Mouse (Mus musculus) cortical plate, adult 2 months (tissue): ENCODE measurements at regions not wholly inside any gene's neighbourhood (a gene's known extent, or its start where the extent isn't known, plus 50 kb on each side); places are given as distances from the start of the nearest gene placed in this dataset.

Source experiments
- CTCF ChIP-seq: fragments of 200-500 bp; IDR thresholded peaks from 2 replicates; pipeline ENCODE4 v1.5.1; 2011; ENCODE audit warnings: mild to moderate bottlenecking, control low read depth, low read length; ENCODE audit not compliant: insufficient read depth; ENCODE audit errors: extremely low read depth
- POLR2A ChIP-seq: fragments of 200-500 bp; IDR thresholded peaks from 2 replicates; pipeline ENCODE4 v1.6.1; 2011; ENCODE audit warnings: mild to moderate bottlenecking, low read length, control low read depth; ENCODE audit not compliant: insufficient read depth; ENCODE audit errors: extremely low read depth

GRCm38 (mm10) chr4:105384826-105385225 lies 227.7 kb downstream of the Plpp3 start:
- TF ChIP-seq CTCF = no peak
- TF ChIP-seq POLR2A = no peak
